ENCODE assay signal across 26 mouse cellular contexts in the genomic region with DNA sequence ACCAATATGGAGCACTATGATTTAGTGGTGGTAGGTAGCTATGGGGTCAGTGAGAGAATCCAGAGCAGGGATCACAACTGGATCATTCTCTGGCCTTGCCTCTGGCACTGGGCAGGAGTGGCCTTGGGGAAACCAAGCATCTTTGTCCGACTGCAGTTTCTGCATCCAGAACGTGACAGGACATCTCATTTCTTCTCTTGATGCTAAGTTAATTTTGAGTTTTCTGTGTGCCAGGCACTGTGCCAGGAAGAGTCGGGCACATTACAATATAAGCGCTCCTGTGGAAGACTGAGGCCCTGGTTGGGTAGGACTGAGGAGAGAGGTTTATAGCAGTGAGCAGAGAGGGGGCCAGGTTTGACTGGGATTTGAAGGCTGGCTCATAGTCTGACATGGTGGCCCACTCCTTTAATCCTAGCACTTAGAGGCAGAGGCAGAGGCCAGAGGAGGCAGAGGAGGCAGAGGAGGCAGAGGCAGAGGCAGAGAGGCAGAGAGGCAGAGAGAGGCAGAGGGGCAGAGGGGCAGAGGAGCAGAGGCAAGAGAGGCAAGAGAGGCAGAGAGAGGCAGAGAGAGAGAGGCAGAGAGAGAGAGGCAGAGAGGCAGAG. TPM values are rescaled to one million over a fixed set of nuclear protein-coding genes. Genes with fewer than 3 reads are reported as not detected.
DNase-seq lines count a peak whose midpoint lies in the region; ATAC-seq and TF ChIP-seq lines count a peak whose summit lies in the region.
"Had no signal": no experiment of that assay in that cellular context is flagged by ENCODE, and none has a peak within 500 bp of the region (broad histone marks: within the 10 kb centered on the region; RNA-seq: fewer than 3 reads in every experiment).

No protein-coding gene starts in this region.

- WGBS in embryonic facial prominence, embryonic 15.5 days, result 75% methylated on average over 4 of the region's 4 CpGs
- WGBS in midbrain, embryonic 14.5 days, result 77% methylated on average over 4 of the region's 4 CpGs

- no peak overlapping the region for H3K4me2 ChIP-seq in embryonic facial prominence, embryonic 15.5 days (replicated peaks)
- H3K4me2 ChIP-seq in midbrain, embryonic 14.5 days (ENCODE audit: low read length), result no peak overlapping the region
- H3K4me2 ChIP-seq: embryonic facial prominence, embryonic 12.5 days; liver, embryonic 13.5 days; lung, embryonic 14.5 days had no signal

- intact Hi-C loops in left cerebral cortex, adult 2 months (cut with DNase I), result no loop called here
- intact Hi-C loops in left cerebral cortex, postnatal 25 days (cut with DNase I), result no loop called here

- DNase-seq in heart, adult 11 months, result peak; percentile 53
- no peak for DNase-seq in heart, postnatal 4 days
- DNase-seq in left cerebral cortex, adult 2 months (ENCODE audit: extremely low spot score in 1 of 2, low spot score in 2 of 2), result no peak
- no peak for DNase-seq in left cerebral cortex, postnatal 25 days (ENCODE audit: low spot score in 2 of 2)
- DNase-seq in midbrain, embryonic 14.5 days, result no peak
- DNase-seq in adrenal gland, adult 8-10 months, result no peak
- DNase-seq in adrenal gland, postnatal 4 days (ENCODE audit: low spot score in 2 of 2), result no peak
- DNase-seq: cerebellum, adult 9-10 months; gastrocnemius, postnatal 36 days; heart, postnatal 10 days; kidney, adult 18-20 months; kidney, postnatal 14 days; liver, embryonic 13.5 days; lung, embryonic 14.5 days; lung, postnatal 36 days; right cerebral cortex, postnatal 25 days; thymus, adult 2 months had no signal

- TF ChIP-seq CTCF in left cerebral cortex, adult 2 months (IDR thresholded peaks at IDR 0.05), result no peak

- H3K27me3 ChIP-seq in embryonic facial prominence, embryonic 15.5 days, result peaks cover 8% of the 10 kb centered on the region
- no peaks in the 10 kb centered on the region for H3K27me3 ChIP-seq in midbrain, embryonic 14.5 days (ENCODE audit: control insufficient read depth, insufficient read depth, low read length)

- H3K4me1 ChIP-seq in embryonic facial prominence, embryonic 15.5 days, result no peaks in the 10 kb centered on the region
- H3K4me1 ChIP-seq in midbrain, embryonic 14.5 days (ENCODE audit: control insufficient read depth, insufficient read depth, low read length), result peaks cover 23% of the 10 kb centered on the region
- H3K4me1 ChIP-seq: liver, embryonic 13.5 days had no signal

- peak overlapping the region; percentile 64 for H3K27ac ChIP-seq in left cerebral cortex, adult 2 months
- 0 out of 2 replicates have a peak overlapping the region, but pooled peaks have one; percentile 7 for H3K27ac ChIP-seq in embryonic facial prominence, embryonic 15.5 days (replicated peaks)
- peak overlapping the region; percentile 64 for H3K27ac ChIP-seq in midbrain, embryonic 14.5 days (replicated peaks; ENCODE audit: low read depth, low read length)
- H3K27ac ChIP-seq: embryonic facial prominence, embryonic 12.5 days; liver, embryonic 13.5 days had no signal

- no peak for ATAC-seq in embryonic facial prominence, embryonic 15.5 days (ENCODE audit: insufficient number of reproducible peaks, low FRiP score, low TSS enrichment, low read depth)
- ATAC-seq in midbrain, embryonic 14.5 days (ENCODE audit: low FRiP score, low TSS enrichment), result no peak

- no peak overlapping the region for H3K9ac ChIP-seq in embryonic facial prominence, embryonic 15.5 days
- no peak overlapping the region for H3K9ac ChIP-seq in midbrain, embryonic 14.5 days (replicated peaks; ENCODE audit: low read length)
- H3K9ac ChIP-seq: embryonic facial prominence, embryonic 12.5 days; liver, embryonic 13.5 days; lung, embryonic 14.5 days had no signal

- H3K9me3 ChIP-seq in embryonic facial prominence, embryonic 15.5 days (replicated peaks), result no peaks in the 10 kb centered on the region
- H3K9me3 ChIP-seq in midbrain, embryonic 14.5 days (ENCODE audit: control insufficient read depth, low read length), result no peaks in the 10 kb centered on the region
- H3K9me3 ChIP-seq: embryonic facial prominence, embryonic 12.5 days; liver, embryonic 13.5 days had no signal

- no peaks in the 10 kb centered on the region for H3K36me3 ChIP-seq in embryonic facial prominence, embryonic 15.5 days
- no peaks in the 10 kb centered on the region for H3K36me3 ChIP-seq in midbrain, embryonic 14.5 days (ENCODE audit: control insufficient read depth, insufficient read depth, low read length)
- H3K36me3 ChIP-seq: embryonic facial prominence, embryonic 12.5 days; liver, embryonic 13.5 days had no signal

- H3K4me3 ChIP-seq in left cerebral cortex, adult 2 months, result no peak overlapping the region
- no peak overlapping the region for H3K4me3 ChIP-seq in embryonic facial prominence, embryonic 15.5 days (replicated peaks)
- no peak overlapping the region for H3K4me3 ChIP-seq in midbrain, embryonic 14.5 days (replicated peaks; ENCODE audit: low read depth, low read length)
- H3K4me3 ChIP-seq: embryonic facial prominence, embryonic 12.5 days; liver, embryonic 13.5 days had no signal

RNA-seq across cellular contexts. Expression of gene 4931429L15Rik, which starts 19.4 kb away (rescaled TPM):
- not detected for total RNA-seq in heart, postnatal 4 days (2021)
- not detected for total RNA-seq in left cerebral cortex, adult 2 months (2021)
- total RNA-seq in left cerebral cortex, postnatal 25 days (2021), result not detected
- polyA plus RNA-seq in embryonic facial prominence, embryonic 15.5 days (2015; fragmentation: Nextera tagmentation; extraction: Ambion mirVana), result not detected in 2 replicates
- not detected in 2 replicates for polyA plus RNA-seq in midbrain, embryonic 14.5 days (2014; fragmentation: Nextera tagmentation; extraction: Ambion mirVana)
- total RNA-seq in adrenal gland, adult 8-10 months (2022), result not detected
- not detected for total RNA-seq in adrenal gland, postnatal 4 days (2021)
- total RNA-seq: CH12.LX; common myeloid progenitor, adult 5-6 weeks; gastrocnemius, postnatal 36 days; heart, postnatal 10 days; left cerebral cortex, adult 18-20 months; megakaryocyte-erythroid progenitor cell, adult 5-6 weeks; neutrophil, adult 5-6 weeks had no signal
- polyA plus RNA-seq: embryonic facial prominence, embryonic 12.5 days; liver, embryonic 13.5 days; lung, embryonic 14.5 days; spleen, adult 2 months; stomach, embryonic 14.5 days had no signal

RNA-seq across cellular contexts. Expression of gene Bud13, which starts 56.3 kb away (rescaled TPM):
- 10 to 100 TPM; 10.9 to 12.3 TPM for total RNA-seq in heart, postnatal 4 days (2021)
- 10 to 100 TPM; 10.4 to 11.0 TPM for total RNA-seq in left cerebral cortex, adult 2 months (2021)
- total RNA-seq in left cerebral cortex, postnatal 25 days (2021), result 10 to 100 TPM; 11.2 to 11.5 TPM
- 23.0 and 24.6 TPM in 2 replicates for polyA plus RNA-seq in embryonic facial prominence, embryonic 15.5 days (2015; fragmentation: Nextera tagmentation; extraction: Ambion mirVana)
- polyA plus RNA-seq in midbrain, embryonic 14.5 days (2014; fragmentation: Nextera tagmentation; extraction: Ambion mirVana), result 15.5 and 16.9 TPM in 2 replicates
- total RNA-seq in adrenal gland, adult 8-10 months (2022), result 10 to 100 TPM; 10.4 to 14.9 (median 10.7) TPM
- 10 to 100 TPM; 14.2 to 17.0 TPM for total RNA-seq in adrenal gland, postnatal 4 days (2021)

Comparison
In these comparisons a context has a peak if more than half of its experiments do, and no peak if none do; other contexts are left out.
1. H3K27ac ChIP-seq: peak in every context shown above with its lines; median percentile 64 in left cerebral cortex, adult 2 months; 64 in midbrain, embryonic 14.5 days; 7 in embryonic facial prominence, embryonic 15.5 days.